Mouse (Mus musculus) heart, adult 2 months (tissue): ENCODE measurements around the gene Shb.

Experiments used
- CTCF ChIP-seq: fragments of 200-600 bp; IDR thresholded peaks from 2 replicates; pipeline ENCODE4 v1.8.1; 2022; ENCODE audit warnings: antibody characterized with exemption, mild to moderate bottlenecking, moderate library complexity
- POLR2A ChIP-seq: fragments of 200-500 bp; IDR thresholded peaks from 2 replicates; pipeline ENCODE4 v1.6.1; 2011; ENCODE audit warnings: mild to moderate bottlenecking, low read depth, low read length, control low read depth; ENCODE audit not compliant: insufficient read depth

GRCm38 (mm10) chr4:45492681-45493081, 39.6 kb downstream of the Shb start:
- no peak for TF ChIP-seq CTCF
- TF ChIP-seq POLR2A, result no peak
